Mouse (Mus musculus) MEL (cell line): ENCODE results near the gene Trim10.

Source experiments
- CTCF ChIP-seq, 3 experiments: IDR thresholded peaks in 2 of 3; conservative IDR thresholded peaks in 1 of 3; 2 replicates each; pipeline ENCODE4 v1.5.1; 2011 to 2012; ENCODE audit warnings: low read length in 3 of 3, low read depth in 2 of 3, mild to moderate bottlenecking in 2 of 3, improper control_type of control experiment in 1 of 3, inconsistent platforms in 1 of 3, mixed read lengths in 1 of 3, moderate library complexity in 1 of 3; ENCODE audit not compliant: control insufficient read depth in 1 of 3, insufficient read depth in 1 of 3, poor library complexity in 1 of 3, severe bottlenecking in 1 of 3
- E2F4 ChIP-seq: IDR thresholded peaks from 2 replicates; pipeline ENCODE4 v1.6.1; 2011; ENCODE audit warnings: low read depth, low read length, improper control_type of control experiment, borderline replicate concordance
- EP300 ChIP-seq, 2 experiments: IDR thresholded peaks; 2 replicates each; pipeline ENCODE4 v1.6.1; 2011; ENCODE audit warnings: improper control_type of control experiment in 2 of 2, low read length in 2 of 2, low read depth in 1 of 2, mild to moderate bottlenecking in 1 of 2
- GATA1 ChIP-seq: IDR thresholded peaks from 2 replicates; pipeline ENCODE4 v1.6.1; 2011; ENCODE audit warnings: low read depth, low read length, improper control_type of control experiment
- HCFC1 ChIP-seq: IDR thresholded peaks from 2 replicates; pipeline ENCODE4 v1.6.1; 2012; ENCODE audit warnings: low read depth, mild to moderate bottlenecking, inconsistent platforms, low read length, improper control_type of control experiment, moderate library complexity
- MAZ ChIP-seq: IDR thresholded peaks from 2 replicates; pipeline ENCODE4 v1.6.1; 2012; ENCODE audit warnings: low read depth, mild to moderate bottlenecking, inconsistent platforms, low read length, improper control_type of control experiment
- MYC ChIP-seq: IDR thresholded peaks from 2 replicates; pipeline ENCODE4 v1.6.1; 2011; ENCODE audit warnings: low read depth, mild to moderate bottlenecking, low read length, improper control_type of control experiment, moderate library complexity
- NELFE ChIP-seq: IDR thresholded peaks from 2 replicates; pipeline ENCODE4 v1.6.1; 2011; ENCODE audit warnings: low read depth, low read length, improper control_type of control experiment
- POLR2A ChIP-seq, 2 experiments: IDR thresholded peaks; 2 replicates each; pipeline ENCODE4 v1.6.1; 2011 to 2012; ENCODE audit warnings: low read length in 2 of 2, mild to moderate bottlenecking in 2 of 2, control low read depth in 1 of 2, improper control_type of control experiment in 1 of 2, low read depth in 1 of 2, moderate library complexity in 1 of 2; ENCODE audit not compliant: control insufficient read depth in 1 of 2, insufficient read depth in 1 of 2, poor library complexity in 1 of 2
- POLR2AphosphoS5 ChIP-seq: IDR thresholded peaks from 2 replicates; pipeline ENCODE4 v1.6.1; 2012; ENCODE audit warnings: low read depth, borderline replicate concordance, mild to moderate bottlenecking, inconsistent platforms, low read length, moderate library complexity, mixed read lengths
- UBTF ChIP-seq: IDR thresholded peaks from 2 replicates; pipeline ENCODE4 v1.6.1; 2012; ENCODE audit warnings: low read depth, mild to moderate bottlenecking, inconsistent platforms, low read length, improper control_type of control experiment, moderate library complexity, borderline replicate concordance; ENCODE audit not compliant: insufficient read depth
- USF2 ChIP-seq, 2 experiments: IDR thresholded peaks; 2 replicates each; pipeline ENCODE4 v1.6.1; 2011 to 2012; ENCODE audit warnings: improper control_type of control experiment in 2 of 2, low read length in 2 of 2, borderline replicate concordance in 1 of 2, inconsistent platforms in 1 of 2, low read depth in 1 of 2, mild to moderate bottlenecking in 1 of 2; ENCODE audit not compliant: insufficient read depth in 1 of 2
- ZC3H11A ChIP-seq: IDR thresholded peaks from 2 replicates; pipeline ENCODE4 v1.6.1; 2012; ENCODE audit warnings: low read depth, mild to moderate bottlenecking, inconsistent platforms, low read length, improper control_type of control experiment

DNA sequence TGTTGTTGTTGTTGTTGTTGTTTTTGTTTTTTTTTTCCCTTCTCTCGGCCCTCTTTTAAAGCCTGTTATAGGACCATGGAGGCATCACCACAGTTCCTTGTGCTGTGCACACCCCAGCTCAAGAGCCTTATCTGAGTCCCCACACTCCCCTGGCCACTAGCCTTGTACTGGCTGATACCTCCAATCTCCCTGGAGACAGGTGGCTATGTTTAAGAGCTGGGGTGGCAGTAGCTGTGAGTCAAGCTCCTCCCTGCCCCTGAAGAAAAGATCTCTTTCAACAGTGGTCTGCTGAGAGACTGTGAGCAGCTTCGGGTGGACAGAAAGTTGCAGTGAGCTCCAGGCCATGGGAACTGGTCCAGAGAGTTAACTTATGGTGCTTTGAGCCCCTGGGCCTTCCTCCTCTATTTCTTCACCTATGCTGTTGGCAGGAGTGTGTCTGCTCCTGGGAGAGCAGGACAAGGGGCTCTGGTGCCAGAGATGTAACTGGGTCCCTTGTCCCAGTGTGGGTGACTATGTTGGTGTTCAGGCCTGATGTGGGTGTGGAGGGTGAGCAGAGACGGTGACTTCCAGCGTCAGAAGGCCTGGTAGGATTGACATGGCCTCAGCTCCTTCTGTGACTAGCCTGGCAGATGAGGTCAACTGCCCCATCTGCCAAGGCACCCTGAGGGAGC is at the start of gene Trim10:
- no peak for TF ChIP-seq ZC3H11A
- TF ChIP-seq MYC, result 0 out of 2 replicates have a peak, but pooled peaks have one; percentile 27
- TF ChIP-seq USF2 (IDR thresholded peaks at IDR 0.05; ENCODE audit: borderline replicate concordance in 1 of 2, insufficient read depth in 1 of 2, low read depth in 1 of 2, low read length in 2 of 2), result no peak
- no peak for TF ChIP-seq CTCF (IDR thresholded peaks at IDR 0.05 in 2 of 3, conservative IDR thresholded peaks at IDR 0.05 in 1 of 3; ENCODE audit: control insufficient read depth in 1 of 3, insufficient read depth in 1 of 3, low read depth in 2 of 3, low read length in 3 of 3, poor library complexity in 1 of 3, severe bottlenecking in 1 of 3)
- peak; percentile 98 for TF ChIP-seq GATA1
- TF ChIP-seq E2F4, result no peak
- no peak for TF ChIP-seq UBTF
- TF ChIP-seq NELFE, result no peak
- TF ChIP-seq POLR2A (IDR thresholded peaks at IDR 0.05; ENCODE audit: control insufficient read depth in 1 of 2, insufficient read depth in 1 of 2, low read depth in 1 of 2, low read length in 2 of 2, poor library complexity in 1 of 2), result peak in 1 of 2 experiments; percentile 59; a peak in 1 of 4 replicates
- TF ChIP-seq POLR2AphosphoS5, result no peak; the same call in 1 of the 2 replicates
- TF ChIP-seq HCFC1, result no peak
- no peak for TF ChIP-seq MAZ
- peak; percentile 94 to 98 for TF ChIP-seq EP300 (IDR thresholded peaks at IDR 0.05; ENCODE audit: low read depth in 1 of 2, low read length in 2 of 2)
